In genomic region chr17:29436871-29437534, GRCm38 (mm10) we compare ENCODE assay signal across 8 mouse cellular contexts. TPM values are rescaled to one million over a fixed set of nuclear protein-coding genes. Genes with fewer than 3 reads are reported as not detected.
A peak's percentile ranks its signal among the peaks of the same experiment; 100 is the strongest.
DNase-seq lines count a peak whose midpoint lies in the region; ATAC-seq lines count a peak whose summit lies in the region.

No protein-coding gene starts in this region.

- H3K27me3 ChIP-seq in embryonic facial prominence, embryonic 13.5 days: no peaks in the 10 kb centered on the region
- no peaks in the 10 kb centered on the region for H3K27me3 ChIP-seq in limb, embryonic 12.5 days
- H3K27me3 ChIP-seq in midbrain, embryonic 13.5 days: no peaks in the 10 kb centered on the region

- DNase-seq in B cell, adult 2 months: peak; percentile 86 to 88
- DNase-seq in adrenal gland, postnatal 4 days (ENCODE audit: low spot score in 2 of 2): peak; percentile 53 to 63
- DNase-seq in heart, adult 8-10 months (ENCODE audit: low spot score): peak; percentile 63
- DNase-seq in kidney, adult 8-10 months: peak; percentile 57 to 64
- peak; percentile 70 to 71 for DNase-seq in spleen, adult 18-20 months

- peak overlapping the region; percentile 77 for H3K4me2 ChIP-seq in embryonic facial prominence, embryonic 13.5 days
- H3K4me2 ChIP-seq in limb, embryonic 12.5 days: peak overlapping the region; percentile 80
- peak overlapping the region; percentile 59 for H3K4me2 ChIP-seq in midbrain, embryonic 13.5 days (replicated peaks)

- 1% methylated on average over 35 of the region's 36 CpGs for WGBS in embryonic facial prominence, embryonic 13.5 days
- WGBS in limb, embryonic 12.5 days: 1% methylated on average over 36 of the region's 36 CpGs
- WGBS in midbrain, embryonic 13.5 days: under 1% methylated on average over 35 of the region's 36 CpGs

- no peaks in the 10 kb centered on the region for H3K36me3 ChIP-seq in embryonic facial prominence, embryonic 13.5 days
- H3K36me3 ChIP-seq in limb, embryonic 12.5 days: no peaks in the 10 kb centered on the region
- H3K36me3 ChIP-seq in midbrain, embryonic 13.5 days: no peaks in the 10 kb centered on the region

- peak overlapping the region; percentile 87 for H3K27ac ChIP-seq in embryonic facial prominence, embryonic 13.5 days
- H3K27ac ChIP-seq in limb, embryonic 12.5 days: peak overlapping the region; percentile 80
- peak overlapping the region; percentile 90 for H3K27ac ChIP-seq in midbrain, embryonic 13.5 days

- H3K4me3 ChIP-seq in embryonic facial prominence, embryonic 13.5 days: peak overlapping the region; percentile 47
- H3K4me3 ChIP-seq in limb, embryonic 12.5 days (replicated peaks): peak overlapping the region; percentile 43
- H3K4me3 ChIP-seq in midbrain, embryonic 13.5 days (replicated peaks): peak overlapping the region; percentile 35

- ATAC-seq in embryonic facial prominence, embryonic 13.5 days (ENCODE audit: insufficient number of reproducible peaks, insufficient read depth, low FRiP score, low TSS enrichment, low read depth): peak; percentile 66; the same call in 1 of the 2 replicates
- ATAC-seq in limb, embryonic 12.5 days (ENCODE audit: insufficient number of reproducible peaks, insufficient read depth, low FRiP score, low TSS enrichment, low read depth): peak; percentile 67
- peak; percentile 91 for ATAC-seq in midbrain, embryonic 13.5 days

- no peaks in the 10 kb centered on the region for H3K9me3 ChIP-seq in embryonic facial prominence, embryonic 13.5 days
- no peaks in the 10 kb centered on the region for H3K9me3 ChIP-seq in limb, embryonic 12.5 days
- H3K9me3 ChIP-seq in midbrain, embryonic 13.5 days: no peaks in the 10 kb centered on the region

- peak overlapping the region; percentile 69 for H3K9ac ChIP-seq in embryonic facial prominence, embryonic 13.5 days
- H3K9ac ChIP-seq in limb, embryonic 12.5 days (replicated peaks): peak overlapping the region; percentile 62
- H3K9ac ChIP-seq in midbrain, embryonic 13.5 days (replicated peaks): peak overlapping the region; percentile 52

- peaks cover 30% of the 10 kb centered on the region for H3K4me1 ChIP-seq in embryonic facial prominence, embryonic 13.5 days
- peaks cover 25% of the 10 kb centered on the region for H3K4me1 ChIP-seq in limb, embryonic 12.5 days (replicated peaks)
- H3K4me1 ChIP-seq in midbrain, embryonic 13.5 days (replicated peaks): peaks cover 33% of the 10 kb centered on the region

RNA-seq across cellular contexts. Expression of gene Pim1, which starts 53.5 kb away (rescaled TPM):
- 10 to 100 TPM; 53.4 to 65.5 TPM for total RNA-seq in adrenal gland, postnatal 4 days (2021)
- polyA plus RNA-seq in embryonic facial prominence, embryonic 13.5 days (2015; fragmentation: Nextera tagmentation; extraction: Ambion mirVana): 16.1 and 17.4 TPM in 2 replicates
- 10 to 100 TPM; 16.0 to 22.3 (median 17.4) TPM for total RNA-seq in heart, adult 8-10 months (2022)
- polyA plus RNA-seq in limb, embryonic 12.5 days (2016; fragmentation: Nextera tagmentation; extraction: Ambion mirVana): 21.4 and 24.2 TPM in 2 replicates
- 13.4 and 15.4 TPM in 2 replicates for polyA plus RNA-seq in midbrain, embryonic 13.5 days (2015; fragmentation: Nextera tagmentation; extraction: Ambion mirVana)

Comparison
In these comparisons a context has a peak if more than half of its experiments do, and no peak if none do; other contexts are left out.
1. Peak in every context shown above with its lines: DNase-seq, ATAC-seq, H3K4me3 ChIP-seq and H3K27ac ChIP-seq.